Mouse (Mus musculus) limb, embryonic 10.5 days (tissue): ENCODE measurements around the gene H2-DMb1. TPM values are rescaled to one million over a fixed set of nuclear protein-coding genes. Genes with fewer than 3 reads are reported as not detected.
A peak's percentile ranks its signal among the peaks of the same experiment; 100 is the strongest.

ENCODE experiments used
- DNase-seq: peaks from one replicate; pipeline ENCODE4 v3.0.0-alpha.2; 2017; ENCODE audit warnings: low spot score
- H3K27ac ChIP-seq: fragments of 300-500 bp; sonication (generic); 2 replicates; pipeline ENCODE4 v1.5.1; 2016; ENCODE audit warnings: mild to moderate bottlenecking
- H3K27me3 ChIP-seq: fragments of 300-500 bp; sonication (generic); 2 replicates; pipeline ENCODE4 v1.6.1; 2016; ENCODE audit warnings: low read depth, mild to moderate bottlenecking; ENCODE audit not compliant: poor library complexity, severe bottlenecking
- H3K36me3 ChIP-seq: fragments of 300-500 bp; sonication (generic); 2 replicates; pipeline ENCODE4 v1.6.1; 2016; ENCODE audit warnings: mild to moderate bottlenecking, moderate library complexity
- H3K4me1 ChIP-seq: fragments of 300-500 bp; sonication (generic); 2 replicates; pipeline ENCODE4 v1.6.1; 2016
- H3K4me3 ChIP-seq: fragments of 300-500 bp; sonication (generic); 2 replicates; pipeline ENCODE4 v1.5.1; 2016; ENCODE audit warnings: mild to moderate bottlenecking, moderate library complexity
- H3K9me3 ChIP-seq: fragments of 300-500 bp; sonication (generic); replicated peaks from 2 replicates; pipeline ENCODE4 v1.6.1; 2016; ENCODE audit warnings: mild to moderate bottlenecking
- WGBS: fragments of 180-500 bp; shearing (Covaris S2); methylation state at CpG from one replicate; pipeline ENCODE4 v1.1.7; 2016; 5-methylcytosine and 5-hydroxymethylcytosine counted together
- polyA plus RNA-seq: library from polyadenylated mRNA; unstranded; fragments of >200 nt; fragmentation: Nextera tagmentation; extraction: Ambion mirVana; gene quantifications from 2 replicates; pipeline ENCODE4 v1.2.1, GENCODE M21; 2016

Gene H2-DMb1
- polyA plus RNA-seq, 1 experiment from 2014 or later = 0.51 TPM

- DNase-seq = no peak
- 73% methylated on average over 5 of the region's 5 CpGs for WGBS
- Histone ChIP-seq H3K4me3 (peak within 1 kb of the TSS; percentile 72), H3K27ac (peak within 1 kb of the TSS; percentile 34; the same call in 1 of the 2 replicates), H3K9me3 (no peaks in the 10 kb centered on the region), H3K36me3 (no peaks in the 10 kb centered on the region), H3K27me3 (peaks cover 88% of the 10 kb centered on the region), H3K4me1 (peaks cover 16% of the 10 kb centered on the region)
Measured at GRCm38 (mm10) chr17:34203444-34203843, 50.6 kb downstream of the H2-DMb1 start, which contains the start of gene Tap2. Tap2 (plus strand) TSS chr17:34203527.

- Histone ChIP-seq H3K27me3 (peaks cover 88% of the 10 kb centered on the region), H3K36me3 (no peaks in the 10 kb centered on the region), H3K4me1 (peaks cover 15% of the 10 kb centered on the region), H3K9me3 (no peaks in the 10 kb centered on the region), H3K27ac (peak overlapping the region; percentile 34), H3K4me3 (peak overlapping the region; percentile 72)
- peak; percentile 89 for DNase-seq
- WGBS = 1% methylated on average over 44 of the region's 44 CpGs
Measured at GRCm38 (mm10) chr17:34204303-34205010, 51.6 kb downstream of the H2-DMb1 start.

GRCm38 (mm10) chr17:34205021-34205745 is 52.3 kb downstream of the H2-DMb1 start:
- 15% methylated on average over 18 of the region's 18 CpGs for WGBS
- Histone ChIP-seq H3K27me3 (peaks cover 89% of the 10 kb centered on the region), H3K4me3 (peak overlapping the region; percentile 72), H3K4me1 (peaks cover 15% of the 10 kb centered on the region), H3K36me3 (no peaks in the 10 kb centered on the region), H3K27ac (peak overlapping the region; percentile 34), H3K9me3 (0 out of 2 replicates have a peak, but pooled peaks cover 3% of the 10 kb centered on the region)
- no peak for DNase-seq

GRCm38 (mm10) chr17:34205746-34206176 is 52.9 kb downstream of the H2-DMb1 start:
- WGBS = 22% methylated on average over 9 of the region's 9 CpGs
- Histone ChIP-seq H3K36me3 (no peaks in the 10 kb centered on the region), H3K4me1 (peaks cover 15% of the 10 kb centered on the region), H3K27ac (no peak overlapping the region), H3K9me3 (0 out of 2 replicates have a peak, but pooled peaks cover 3% of the 10 kb centered on the region), H3K27me3 (peaks cover 89% of the 10 kb centered on the region), H3K4me3 (peak overlapping the region; percentile 72)
- DNase-seq = no peak

DNA sequence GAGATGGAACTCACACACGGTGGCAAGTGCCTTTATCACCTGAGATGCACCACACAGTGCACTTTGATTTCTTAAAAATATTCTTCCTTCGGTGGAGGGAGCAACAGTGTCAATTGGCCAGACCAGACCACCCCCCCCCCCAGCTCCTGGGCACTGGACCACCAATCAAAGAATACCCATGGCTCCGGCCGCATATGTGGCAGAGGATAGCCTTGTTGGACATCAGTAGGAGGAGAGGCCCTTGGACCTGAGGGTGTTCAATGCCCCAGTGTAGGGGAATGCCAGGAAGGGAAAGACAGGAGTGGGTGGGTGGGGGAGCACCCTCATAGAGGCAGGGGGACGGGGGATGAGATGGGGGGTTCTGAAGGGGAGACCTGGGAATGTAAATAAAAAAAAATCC is 53.9 kb downstream of the H2-DMb1 start:
- H3K4me3 ChIP-seq = no peak overlapping the region
- H3K4me1 ChIP-seq = peaks cover 15% of the 10 kb centered on the region
- peaks cover 89% of the 10 kb centered on the region for H3K27me3 ChIP-seq
- 0 out of 2 replicates have a peak, but pooled peaks cover 3% of the 10 kb centered on the region for H3K9me3 ChIP-seq
- no peak overlapping the region for H3K27ac ChIP-seq
- H3K36me3 ChIP-seq = no peaks in the 10 kb centered on the region
- no peak for DNase-seq
- 90% methylated on average over 5 of the region's 5 CpGs for WGBS

GRCm38 (mm10) chr17:34207456-34207855 is 54.6 kb downstream of the H2-DMb1 start:
- no peak for DNase-seq
- Histone ChIP-seq H3K27me3 (peaks cover 94% of the 10 kb centered on the region), H3K36me3 (no peaks in the 10 kb centered on the region), H3K4me3 (no peak overlapping the region), H3K9me3 (0 out of 2 replicates have a peak, but pooled peaks cover 3% of the 10 kb centered on the region), H3K4me1 (peaks cover 18% of the 10 kb centered on the region), H3K27ac (no peak overlapping the region)
- WGBS = 57% methylated on average over 3 of the region's 3 CpGs

GRCm38 (mm10) chr17:34207866-34208265 is 55.0 kb downstream of the H2-DMb1 start:
- no peak overlapping the region for H3K4me3 ChIP-seq
- WGBS = 97% methylated on average over 9 of the region's 9 CpGs
- no peak for DNase-seq
- H3K36me3 ChIP-seq = no peaks in the 10 kb centered on the region
- no peak overlapping the region for H3K27ac ChIP-seq
- H3K9me3 ChIP-seq = 0 out of 2 replicates have a peak, but pooled peaks cover 3% of the 10 kb centered on the region
- H3K4me1 ChIP-seq = peaks cover 18% of the 10 kb centered on the region
- peaks cover 95% of the 10 kb centered on the region for H3K27me3 ChIP-seq

DNA sequence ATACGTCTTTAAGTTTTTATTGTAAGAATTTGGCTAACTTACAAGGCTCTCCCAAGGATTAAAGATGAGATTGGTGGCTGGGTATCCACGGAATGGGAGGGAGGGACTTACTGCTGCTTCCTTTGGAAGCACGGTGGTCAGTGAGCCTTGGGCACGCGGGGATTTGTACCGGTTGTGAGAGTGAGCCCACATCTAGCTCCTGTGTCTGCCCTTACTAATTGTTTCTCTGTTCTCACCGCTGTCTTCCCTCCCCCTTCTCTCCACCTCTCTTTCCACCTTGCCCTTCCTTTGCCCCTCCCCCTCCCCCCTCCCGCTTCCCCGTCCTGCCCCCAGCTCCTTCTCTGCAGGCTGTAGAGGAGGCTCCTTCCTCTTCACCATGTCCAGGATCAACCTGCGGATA is 55.5 kb downstream of the H2-DMb1 start:
- 21% methylated on average over 9 of the region's 10 CpGs for WGBS
- peaks cover 18% of the 10 kb centered on the region for H3K4me1 ChIP-seq
- no peak for DNase-seq
- no peak overlapping the region for H3K4me3 ChIP-seq
- no peak overlapping the region for H3K27ac ChIP-seq
- H3K9me3 ChIP-seq = 0 out of 2 replicates have a peak, but pooled peaks cover 3% of the 10 kb centered on the region
- H3K36me3 ChIP-seq = no peaks in the 10 kb centered on the region
- H3K27me3 ChIP-seq = peaks cover 95% of the 10 kb centered on the region

- Histone ChIP-seq H3K4me1 (peaks cover 19% of the 10 kb centered on the region), H3K27me3 (peaks cover 97% of the 10 kb centered on the region), H3K36me3 (no peaks in the 10 kb centered on the region), H3K4me3 (no peak overlapping the region), H3K27ac (no peak overlapping the region), H3K9me3 (0 out of 2 replicates have a peak, but pooled peaks cover 3% of the 10 kb centered on the region)
- 34% methylated on average over 3 of the region's 3 CpGs for WGBS
- DNase-seq = no peak
Measured at GRCm38 (mm10) chr17:34209680-34210079, 56.8 kb downstream of the H2-DMb1 start.

Other genes with a start within 250 kb of the H2-DMb1 start
- 0.20 and 0.38 TPM in 2 replicates for gene Platr17, start 247.9 kb upstream of the H2-DMb1 start, polyA plus RNA-seq
- 88.1 and 92.2 TPM in 2 replicates for gene Daxx, start 243.7 kb upstream of the H2-DMb1 start, polyA plus RNA-seq
- 9.2 and 16.0 TPM in 2 replicates for gene Tapbp, start 237.2 kb upstream of the H2-DMb1 start, polyA plus RNA-seq
- gene Zbtb22, start 237.2 kb upstream of the H2-DMb1 start, polyA plus RNA-seq = 20.2 and 23.2 TPM in 2 replicates
- 43.2 and 43.9 TPM in 2 replicates for gene Rgl2, start 223.5 kb upstream of the H2-DMb1 start, polyA plus RNA-seq
- 212 and 258 TPM in 2 replicates for gene Pfdn6, start 212.7 kb upstream of the H2-DMb1 start, polyA plus RNA-seq
- 61.7 and 78.2 TPM in 2 replicates for gene Wdr46, start 212.4 kb upstream of the H2-DMb1 start, polyA plus RNA-seq
- 2.9 and 3.9 TPM in 2 replicates for gene B3galt4, start 201.6 kb upstream of the H2-DMb1 start, polyA plus RNA-seq
- gene Vps52, start 197.3 kb upstream of the H2-DMb1 start, polyA plus RNA-seq = 49.8 and 50.3 TPM in 2 replicates
- 1,605 and 1,760 TPM in 2 replicates for gene Rps18, start 197.1 kb upstream of the H2-DMb1 start, polyA plus RNA-seq
- 2.9 and 4.7 TPM in 2 replicates for gene H2-K1, start 152.7 kb upstream of the H2-DMb1 start, polyA plus RNA-seq
- 11.8 and 15.0 TPM in 2 replicates for gene Ring1, start 128.4 kb upstream of the H2-DMb1 start, polyA plus RNA-seq
- gene H2-Ke6, start 125.0 kb upstream of the H2-DMb1 start, polyA plus RNA-seq = 25.9 and 33.7 TPM in 2 replicates
- gene Slc39a7, start 121.4 kb upstream of the H2-DMb1 start, polyA plus RNA-seq = 196 TPM in 2 replicates
- gene Rxrb, start 121.3 kb upstream of the H2-DMb1 start, polyA plus RNA-seq = 49.9 and 51.0 TPM in 2 replicates
- gene Col11a2, start 113.6 kb upstream of the H2-DMb1 start, polyA plus RNA-seq = 0.43 and 2.5 TPM in 2 replicates
- gene H2-Oa, start 60.7 kb upstream of the H2-DMb1 start, polyA plus RNA-seq = 0.31 and 0.66 TPM in 2 replicates
- 4.2 and 5.3 TPM in 2 replicates for gene H2-DMa, start 33.5 kb upstream of the H2-DMb1 start, polyA plus RNA-seq
- 140 and 145 TPM in 2 replicates for gene Brd2, start 30.4 kb upstream of the H2-DMb1 start, polyA plus RNA-seq
- gene H2-DMb2, start 9.8 kb upstream of the H2-DMb1 start, polyA plus RNA-seq = 0.18 and 0.40 TPM in 2 replicates
- gene Tap1, start 34.5 kb downstream of the H2-DMb1 start, polyA plus RNA-seq = 1.6 and 3.2 TPM in 2 replicates
- gene Psmb9, start 34.7 kb downstream of the H2-DMb1 start, polyA plus RNA-seq = 0.78 and 1.1 TPM in 2 replicates
- gene Psmb8, start 44.6 kb downstream of the H2-DMb1 start, polyA plus RNA-seq = 0.74 and 0.87 TPM in 2 replicates
- gene Tap2, start 50.5 kb downstream of the H2-DMb1 start, polyA plus RNA-seq = 0.49 and 0.61 TPM in 2 replicates
- gene H2-Ob, start 85.8 kb downstream of the H2-DMb1 start, polyA plus RNA-seq = not detected in 2 replicates
- gene H2-Ab1, start 104.6 kb downstream of the H2-DMb1 start, polyA plus RNA-seq = 6.7 and 9.9 TPM in 2 replicates
- not detected in 2 replicates for gene H2-Aa, start 134.8 kb downstream of the H2-DMb1 start, polyA plus RNA-seq
- 0.80 and 0.83 TPM in 2 replicates for gene H2-Eb1, start 152.8 kb downstream of the H2-DMb1 start, polyA plus RNA-seq
- not detected in 2 replicates for gene H2-Eb2, start 172.6 kb downstream of the H2-DMb1 start, polyA plus RNA-seq
- not detected in 2 replicates for gene Btnl2, start 201.8 kb downstream of the H2-DMb1 start, polyA plus RNA-seq
- not detected in 2 replicates for gene Btnl1, start 224.1 kb downstream of the H2-DMb1 start, polyA plus RNA-seq
- 0.53 and 1.3 TPM in 2 replicates for gene BC051142, start 245.7 kb downstream of the H2-DMb1 start, polyA plus RNA-seq